Mouse (Mus musculus): ENCODE results near the gene Kank1.

DNA sequence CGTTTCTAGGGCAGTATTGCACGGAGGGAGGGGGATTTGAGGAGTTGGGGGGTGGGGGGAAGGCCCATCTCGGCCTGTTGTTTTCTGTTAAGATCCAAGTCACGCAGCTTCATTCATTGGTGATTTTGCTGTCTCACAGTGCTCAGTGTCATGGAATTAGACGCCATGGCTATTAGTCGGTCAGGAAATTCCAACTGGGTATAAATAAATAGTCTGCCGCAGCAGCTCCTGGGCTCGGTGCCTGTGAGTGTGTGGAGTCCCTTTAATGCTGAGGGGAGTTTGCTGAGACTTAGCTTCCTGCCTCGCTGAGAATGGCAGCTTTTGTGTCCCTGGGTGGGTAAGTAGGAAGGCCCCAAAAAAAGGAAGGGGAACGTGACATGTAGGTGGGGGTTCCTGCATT lies 158.3 kb downstream of the Kank1 start:
- TF ChIP-seq CTCF (IDR thresholded peaks at IDR 0.05; ENCODE audit: borderline replicate concordance, insufficient read depth, low read length) (no peak), POLR2A (IDR thresholded peaks at IDR 0.05; ENCODE audit: low read depth, low read length) (peak; percentile 32; the same call in 1 of the 2 replicates)

All from embryonic fibroblast, embryonic 13.5 days (primary cell).